ENCODE assay signal across 8 mouse cellular contexts in genomic region chr13:114931775-114932294, GRCm38 (mm10). TPM values are rescaled to one million over a fixed set of nuclear protein-coding genes. Genes with fewer than 3 reads are reported as not detected.
DNase-seq lines count a peak whose midpoint lies in the region; ATAC-seq and TF ChIP-seq lines count a peak whose summit lies in the region.

Gene Itga2, minus strand, starts transcription at chr13:114932100.

- peak within 1 kb of the TSS; percentile 44; the same call in 1 of the 2 replicates for H3K9ac ChIP-seq in forebrain, embryonic 12.5 days
- peak within 1 kb of the TSS; percentile 50 for H3K9ac ChIP-seq in heart, embryonic 16.5 days (ENCODE audit: low read length)
- H3K9ac ChIP-seq in neural tube, embryonic 14.5 days (replicated peaks; ENCODE audit: low read depth, low read length) = peak within 1 kb of the TSS; percentile 32; the same call in 1 of the 2 replicates

- H3K27ac ChIP-seq in forebrain, embryonic 12.5 days = no peak within 1 kb of the TSS
- peak within 1 kb of the TSS; percentile 50 for H3K27ac ChIP-seq in heart, embryonic 16.5 days (ENCODE audit: low read length)
- no peak within 1 kb of the TSS for H3K27ac ChIP-seq in neural tube, embryonic 14.5 days (ENCODE audit: low read depth, low read length)

- peak within 1 kb of the TSS; percentile 42 for H3K4me3 ChIP-seq in forebrain, embryonic 12.5 days (replicated peaks)
- H3K4me3 ChIP-seq in heart, embryonic 16.5 days (ENCODE audit: low read length) = peak within 1 kb of the TSS; percentile 64
- peak within 1 kb of the TSS; percentile 65 for H3K4me3 ChIP-seq in lung, adult 2 months (replicated peaks; ENCODE audit: extremely low read depth, low read depth, low read length)
- H3K4me3 ChIP-seq in neural tube, embryonic 14.5 days (ENCODE audit: low read depth, low read length) = peak within 1 kb of the TSS; percentile 29

- TF ChIP-seq CTCF in lung, adult 2 months (IDR thresholded peaks at IDR 0.05; ENCODE audit: insufficient read depth, low read length) = peak; percentile 24; the same call in 1 of the 2 replicates

- H3K27me3 ChIP-seq in forebrain, embryonic 12.5 days = peaks cover 11% of the 10 kb centered on the region
- no peaks in the 10 kb centered on the region for H3K27me3 ChIP-seq in heart, embryonic 16.5 days (ENCODE audit: control insufficient read depth, insufficient read depth, low read length)
- 0 out of 2 replicates have a peak, but pooled peaks cover 6% of the 10 kb centered on the region for H3K27me3 ChIP-seq in neural tube, embryonic 14.5 days (ENCODE audit: control insufficient read depth, insufficient read depth, low read length)

- H3K4me2 ChIP-seq in forebrain, embryonic 12.5 days = peak within 1 kb of the TSS; percentile 84
- peak within 1 kb of the TSS; percentile 83 for H3K4me2 ChIP-seq in heart, embryonic 16.5 days (ENCODE audit: low read depth, low read length)
- H3K4me2 ChIP-seq in neural tube, embryonic 14.5 days (ENCODE audit: low read depth, low read length) = peak within 1 kb of the TSS; percentile 67

- ATAC-seq in forebrain, embryonic 12.5 days (ENCODE audit: low FRiP score) = peak; percentile 88
- peak; percentile 80 for ATAC-seq in heart, embryonic 16.5 days (replicated peaks; ENCODE audit: extremely low read depth, insufficient read depth, low FRiP score)
- peak; percentile 84 for ATAC-seq in neural tube, embryonic 14.5 days (ENCODE audit: low read depth)

- no peaks in the 10 kb centered on the region for H3K9me3 ChIP-seq in forebrain, embryonic 12.5 days
- no peaks in the 10 kb centered on the region for H3K9me3 ChIP-seq in heart, embryonic 16.5 days (replicated peaks; ENCODE audit: control insufficient read depth, low read length)
- H3K9me3 ChIP-seq in neural tube, embryonic 14.5 days (ENCODE audit: control insufficient read depth, low read length) = no peaks in the 10 kb centered on the region

- DNase-seq in CD4-positive helper T cell, adult 2 months (ENCODE audit: low read depth, low spot score) = peak; percentile 80
- peak; percentile 77 for DNase-seq in adrenal gland, postnatal 14 days
- DNase-seq in kidney, postnatal 10 days = peak; percentile 84
- DNase-seq in lung, adult 2 months = peak; percentile 64
- peak; percentile 59 for DNase-seq in testis, postnatal 10 days (ENCODE audit: low spot score)

- no peaks in the 10 kb centered on the region for H3K36me3 ChIP-seq in forebrain, embryonic 12.5 days (replicated peaks)
- H3K36me3 ChIP-seq in heart, embryonic 16.5 days (ENCODE audit: control insufficient read depth, insufficient read depth) = no peaks in the 10 kb centered on the region
- H3K36me3 ChIP-seq in neural tube, embryonic 14.5 days (ENCODE audit: control insufficient read depth, insufficient read depth, low read length) = no peaks in the 10 kb centered on the region

- 2% methylated on average over 28 of the region's 28 CpGs for WGBS in forebrain, embryonic 12.5 days
- WGBS in heart, embryonic 16.5 days = under 1% methylated on average over 28 of the region's 28 CpGs
- WGBS in lung, adult 2 months = 1% methylated on average over 28 of the region's 28 CpGs
- WGBS in neural tube, embryonic 14.5 days = 2% methylated on average over 28 of the region's 28 CpGs

- H3K4me1 ChIP-seq in forebrain, embryonic 12.5 days = peaks cover 15% of the 10 kb centered on the region
- H3K4me1 ChIP-seq in heart, embryonic 16.5 days (ENCODE audit: control insufficient read depth, insufficient read depth, low read length) = peaks cover 8% of the 10 kb centered on the region
- peaks cover 7% of the 10 kb centered on the region for H3K4me1 ChIP-seq in lung, adult 2 months (ENCODE audit: control insufficient read depth, insufficient read depth, low read length)
- peaks cover 6% of the 10 kb centered on the region; the same call in 1 of the 2 replicates for H3K4me1 ChIP-seq in neural tube, embryonic 14.5 days (ENCODE audit: control insufficient read depth, insufficient read depth, low read length)

- TF ChIP-seq POLR2A in lung, adult 2 months (IDR thresholded peaks at IDR 0.05; ENCODE audit: borderline replicate concordance, extremely low read depth, low read depth, low read length) = peak; percentile 24; the same call in 1 of the 2 replicates

RNA-seq across cellular contexts. Expression of gene Itga2, which starts in this region (rescaled TPM):
- total RNA-seq in adrenal gland, postnatal 14 days (2021) = 3.9 and 4.4 TPM in 2 replicates
- 1.3 and 1.4 TPM in 2 replicates for polyA plus RNA-seq in forebrain, embryonic 12.5 days (2016; fragmentation: Nextera tagmentation; extraction: Ambion mirVana)
- polyA plus RNA-seq in heart, embryonic 16.5 days (2015; fragmentation: Nextera tagmentation; extraction: Ambion mirVana) = 1.9 and 3.8 TPM in 2 replicates
- 2.3 and 3.5 TPM in 2 replicates for polyA plus RNA-seq in lung, adult 2 months (2012; rRNA removed)
- polyA plus RNA-seq in neural tube, embryonic 14.5 days (2014; fragmentation: Nextera tagmentation; extraction: Ambion mirVana) = 1.3 and 1.9 TPM in 2 replicates
